Mouse (Mus musculus) frontal cortex, adult (tissue): Measurements from ENCODE around the gene Pou5f1.
"Not testable (repeated sequence)": the region's sequence is repeated elsewhere in the genome, so short reads cannot be mapped to it uniquely, and the experiment has no call there.

ENCODE experiments used
- ATAC-seq: cut with Nextera tagmentation; 2 replicates; pipeline ENCODE4 v1.9.2; 2017; ENCODE audit warnings: mild to moderate bottlenecking, moderate library complexity, mixed read lengths; ENCODE audit not compliant: low TSS enrichment

Gene Pou5f1

DNA sequence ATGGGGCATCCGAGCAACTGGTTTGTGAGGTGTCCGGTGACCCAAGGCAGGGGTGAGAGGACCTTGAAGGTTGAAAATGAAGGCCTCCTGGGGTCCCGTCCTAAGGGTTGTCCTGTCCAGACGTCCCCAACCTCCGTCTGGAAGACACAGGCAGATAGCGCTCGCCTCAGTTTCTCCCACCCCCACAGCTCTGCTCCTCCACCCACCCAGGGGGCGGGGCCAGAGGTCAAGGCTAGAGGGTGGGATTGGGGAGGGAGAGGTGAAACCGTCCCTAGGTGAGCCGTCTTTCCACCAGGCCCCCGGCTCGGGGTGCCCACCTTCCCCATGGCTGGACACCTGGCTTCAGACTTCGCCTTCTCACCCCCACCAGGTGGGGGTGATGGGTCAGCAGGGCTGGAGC lies at the start of gene Pou5f1:
Pou5f1 (plus strand) TSS at position 243 of the 400 bp plus-strand sequence.
- ATAC-seq, result no peak

DNA sequence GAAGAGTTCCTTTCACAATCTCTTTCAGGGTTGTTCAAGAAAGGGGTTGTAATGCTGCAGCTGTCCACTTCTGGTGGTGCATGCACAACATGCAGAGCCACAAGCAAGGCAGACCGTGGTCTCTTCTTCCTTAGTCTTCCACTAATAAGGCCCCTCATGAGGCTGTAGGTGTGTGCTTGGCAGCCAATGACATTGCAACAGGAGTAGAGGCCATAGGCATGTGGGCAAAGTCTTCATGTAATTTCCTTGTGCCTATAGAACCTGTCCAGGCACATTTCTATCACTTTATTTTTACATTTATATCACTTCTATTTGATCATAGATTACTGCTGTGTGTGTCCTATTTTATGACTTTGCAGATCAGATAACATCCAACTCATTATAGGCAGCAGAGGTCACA lies 47.6 kb upstream of the Pou5f1 start:
- not testable (repeated sequence) for ATAC-seq

DNA sequence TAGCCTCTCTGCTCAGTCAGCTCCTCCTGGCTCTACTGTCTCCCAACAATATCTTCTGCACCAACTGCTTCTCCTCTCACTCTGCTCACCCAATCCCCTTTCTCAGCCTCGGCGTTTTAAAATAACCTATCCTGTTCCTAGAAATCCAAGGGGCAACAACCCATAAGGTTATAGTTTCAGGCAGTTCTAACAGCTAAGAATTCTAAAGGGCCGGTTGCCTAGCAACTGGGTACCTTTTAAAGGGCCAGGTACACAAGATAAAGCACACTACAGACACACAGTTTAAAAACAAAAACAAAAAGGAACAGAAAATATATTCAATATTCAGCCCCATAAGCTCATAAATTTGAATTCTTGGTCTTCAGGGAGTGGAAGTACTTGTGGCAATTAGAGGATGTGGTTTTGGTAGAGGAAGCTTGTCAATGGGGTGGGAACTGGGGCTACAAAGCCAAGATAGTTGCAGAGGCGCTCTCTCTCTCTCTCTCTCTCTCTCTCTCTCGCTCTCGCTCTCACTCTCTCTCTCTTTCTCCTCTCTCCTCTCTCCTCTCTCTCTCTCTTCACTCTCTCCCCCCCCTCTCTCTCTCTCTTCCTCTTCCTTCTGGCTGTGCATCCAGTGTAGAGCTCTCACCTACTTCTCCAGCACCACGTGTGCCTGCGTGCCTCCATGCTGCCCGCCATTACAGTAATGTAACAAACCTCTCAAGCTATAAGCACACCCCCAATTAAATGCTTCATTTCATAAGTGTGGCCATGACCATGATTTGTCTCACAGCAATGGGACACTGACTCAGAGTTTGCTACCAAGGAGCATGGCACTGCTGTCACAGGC lies 45.1 kb upstream of the Pou5f1 start:
- not testable (repeated sequence) for ATAC-seq

DNA sequence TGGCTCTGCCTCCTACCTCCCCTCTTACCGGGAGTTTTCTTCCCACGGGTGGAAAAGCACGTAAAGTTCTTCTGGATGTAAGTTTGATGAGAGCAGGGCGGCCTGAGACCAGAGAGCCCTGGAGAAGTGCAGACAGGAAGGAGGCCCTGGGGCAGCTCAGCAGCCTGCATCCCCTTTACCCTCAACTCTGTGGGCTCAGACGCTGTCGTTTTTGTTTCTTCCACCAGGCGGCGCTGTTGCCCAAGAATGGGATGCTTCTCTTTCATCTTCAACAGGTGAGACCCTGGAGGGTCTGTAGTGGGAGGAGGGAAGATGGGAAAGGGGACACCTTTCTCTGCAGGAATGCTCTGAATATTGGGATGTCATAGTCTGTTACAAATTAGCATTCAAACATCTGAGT lies 40.2 kb upstream of the Pou5f1 start:
- not testable (repeated sequence) for ATAC-seq

DNA sequence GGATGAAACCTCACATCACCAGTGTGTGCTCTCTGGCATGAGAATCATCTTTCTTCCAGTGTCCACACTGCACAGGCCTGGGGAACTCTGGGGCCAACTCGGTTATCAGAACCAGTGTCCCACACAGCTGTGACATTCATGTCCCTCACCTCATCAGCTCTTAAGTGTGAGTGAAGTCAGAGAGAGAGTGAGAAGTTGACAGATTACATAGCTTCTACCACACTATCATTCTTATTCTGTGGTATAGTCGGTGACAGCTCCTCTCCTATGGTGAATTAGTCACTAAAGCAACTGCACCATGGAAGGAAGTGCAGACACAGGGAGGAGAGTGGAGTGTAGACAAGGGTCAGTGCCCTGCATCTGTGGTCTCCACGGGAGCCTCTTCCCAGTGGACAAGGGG lies 36.9 kb upstream of the Pou5f1 start:
- ATAC-seq, result not testable (repeated sequence)

DNA sequence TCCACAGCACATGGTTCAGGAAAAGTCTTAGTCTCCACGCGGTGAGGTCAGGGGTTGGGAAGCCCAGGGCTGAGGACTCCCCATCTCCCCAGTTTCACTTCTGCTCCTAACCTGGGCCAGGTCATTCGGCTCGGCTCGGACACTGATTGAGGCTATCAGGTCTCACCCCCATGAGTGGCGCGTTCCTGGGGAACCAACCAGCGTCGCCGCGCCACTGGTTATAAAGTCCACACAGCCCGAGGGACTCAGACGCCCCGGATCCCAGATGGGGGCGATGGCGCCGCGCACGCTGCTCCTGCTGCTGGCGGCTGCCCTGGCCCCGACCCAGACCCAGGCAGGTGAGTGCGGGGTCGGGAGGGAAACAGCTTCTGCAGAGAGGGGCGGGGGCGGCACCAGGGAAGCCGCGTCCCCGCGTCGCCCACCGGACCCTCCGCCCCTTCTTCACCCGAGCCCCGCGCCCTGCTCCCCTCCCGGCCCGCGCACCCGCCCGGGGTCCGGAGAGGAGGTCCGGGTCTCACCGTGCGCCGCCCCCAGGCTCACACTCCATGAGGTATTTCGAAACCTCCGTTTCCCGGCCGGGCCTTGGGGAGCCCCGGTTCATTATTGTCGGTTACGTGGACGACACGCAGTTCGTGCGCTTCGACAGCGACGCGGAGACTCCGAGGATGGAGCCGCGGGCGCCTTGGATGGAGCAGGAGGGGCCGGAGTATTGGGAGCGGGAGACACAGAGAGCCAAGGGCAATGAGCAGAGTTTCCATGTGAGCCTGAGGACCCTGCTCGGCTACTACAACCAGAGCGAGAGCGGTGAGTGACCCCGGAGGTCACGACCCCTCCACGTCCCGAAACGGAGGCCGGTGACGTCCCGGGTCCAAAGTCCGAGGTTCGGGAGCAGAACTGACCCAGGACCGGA lies 35.7 kb upstream of the Pou5f1 start, which contains the start of gene H2-Q10:
H2-Q10 (plus strand) TSS at position 248 of the 910 bp plus-strand sequence.
- no peak for ATAC-seq

DNA sequence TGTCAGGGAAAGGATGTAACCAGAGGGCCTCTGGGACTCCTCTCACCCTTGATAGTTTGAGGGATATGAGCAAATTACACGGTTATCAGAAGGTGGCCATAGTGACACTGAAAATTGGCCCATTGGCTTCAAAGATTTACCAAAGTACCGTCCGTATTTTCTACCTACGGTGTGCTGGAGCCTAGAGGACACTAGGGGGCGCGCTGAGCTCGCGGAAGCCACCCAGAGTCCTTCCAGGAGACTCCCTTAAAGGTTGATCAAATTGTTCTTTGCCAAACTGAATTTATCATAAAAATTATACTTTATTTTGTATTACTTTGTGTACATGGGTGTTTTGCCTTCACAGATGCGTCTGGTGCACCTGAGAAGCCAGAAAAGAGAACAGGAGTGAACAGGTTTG lies 21.8 kb upstream of the Pou5f1 start:
- ATAC-seq, result peak; percentile 72

DNA sequence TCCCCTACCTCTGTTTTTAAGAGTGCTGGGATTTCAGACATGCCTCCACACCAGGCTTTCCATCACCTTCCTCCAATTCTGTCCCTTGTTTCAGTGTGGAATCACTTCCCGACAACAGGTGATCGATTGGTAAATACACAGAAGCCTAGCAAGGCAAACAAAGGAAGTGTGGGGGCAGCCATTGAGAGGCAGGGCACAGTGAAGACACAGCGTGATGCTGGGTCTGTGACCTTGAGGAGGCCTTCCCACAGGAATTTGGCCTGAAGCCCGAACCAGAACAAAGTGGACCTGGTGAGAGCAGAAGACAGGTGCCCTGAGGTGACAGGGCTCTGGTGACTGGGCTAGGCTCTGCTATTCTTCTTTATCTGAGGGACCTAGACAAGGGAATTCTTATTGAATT lies 20.1 kb upstream of the Pou5f1 start:
- ATAC-seq, result no peak

DNA sequence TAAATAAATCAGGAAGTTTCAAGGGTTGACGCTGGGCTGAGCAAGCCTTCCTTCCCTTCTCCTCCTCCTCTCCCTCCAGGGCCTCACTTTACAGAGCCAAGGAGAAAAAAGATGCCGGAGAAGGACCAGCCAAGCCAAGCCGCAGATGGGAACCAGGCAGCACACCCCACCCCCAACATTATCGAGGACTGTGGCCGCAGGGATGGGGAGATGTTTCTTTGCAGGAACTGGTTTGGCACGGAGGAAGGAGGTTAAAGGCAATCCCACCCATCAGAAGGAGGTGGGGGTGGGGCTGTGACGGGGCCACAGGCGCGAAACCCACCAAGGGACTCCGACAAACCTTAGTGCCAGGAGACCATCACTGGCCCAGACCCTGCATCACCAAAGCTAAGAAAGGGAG lies 19.1 kb upstream of the Pou5f1 start:
- ATAC-seq, result no peak

DNA sequence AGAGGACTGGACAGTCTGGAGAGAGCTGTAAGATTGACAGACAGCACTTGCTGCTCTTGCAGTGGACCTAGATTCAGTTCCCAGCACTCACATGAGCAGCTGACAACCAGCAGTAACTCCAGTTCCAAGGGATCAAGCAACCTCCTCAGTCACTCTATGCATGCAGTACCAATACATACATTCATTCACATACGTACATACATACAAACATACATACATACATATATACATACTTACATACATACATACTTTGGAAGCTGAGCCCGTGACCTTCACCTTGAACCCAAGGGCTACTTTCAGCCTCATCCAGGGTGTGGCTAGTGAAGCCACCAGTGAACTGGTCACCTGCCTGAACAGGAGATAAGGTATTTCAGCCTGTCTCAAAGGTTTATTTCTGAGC lies 17.8 kb upstream of the Pou5f1 start:
- ATAC-seq, result no peak

DNA sequence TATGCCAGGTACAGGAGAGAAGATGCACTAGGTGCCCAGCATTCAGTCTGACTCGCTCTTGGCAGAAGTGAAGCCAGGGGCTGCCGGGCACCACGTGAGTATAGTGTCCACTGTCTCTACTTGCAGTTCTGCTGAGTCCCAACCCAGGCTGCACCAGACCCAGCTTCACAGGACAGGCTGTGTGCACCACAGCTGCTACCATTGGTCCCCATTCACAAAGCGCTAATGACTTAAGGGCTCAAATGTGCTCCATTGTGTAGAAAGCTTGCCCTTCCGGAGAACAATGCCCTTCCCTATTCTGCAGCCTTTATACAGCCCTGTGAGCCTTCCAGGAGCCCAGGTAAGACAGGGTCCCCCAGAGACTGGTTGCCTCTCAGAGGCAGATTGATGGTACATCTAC lies 15.5 kb upstream of the Pou5f1 start:
- ATAC-seq, result no peak

DNA sequence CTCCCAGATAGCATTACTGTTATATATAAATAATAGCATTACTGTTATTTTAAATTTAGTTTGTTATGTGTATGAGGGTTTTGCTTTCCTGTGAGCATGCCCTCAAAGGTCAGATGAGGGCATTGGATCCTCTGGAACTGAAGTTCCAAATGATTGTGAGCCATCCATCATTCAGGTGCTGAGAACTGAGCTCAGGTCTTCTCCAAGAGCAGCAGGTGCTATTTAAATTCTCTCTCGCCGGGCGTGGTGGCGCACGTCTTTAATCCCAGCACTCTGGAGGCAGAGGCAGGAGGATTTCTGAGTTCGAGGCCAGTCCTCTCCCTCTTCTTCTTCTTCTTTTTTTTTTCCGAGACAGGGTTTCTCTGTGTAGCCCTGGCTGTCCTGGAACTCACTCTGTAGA lies 8.7 kb upstream of the Pou5f1 start:
- no peak for ATAC-seq

DNA sequence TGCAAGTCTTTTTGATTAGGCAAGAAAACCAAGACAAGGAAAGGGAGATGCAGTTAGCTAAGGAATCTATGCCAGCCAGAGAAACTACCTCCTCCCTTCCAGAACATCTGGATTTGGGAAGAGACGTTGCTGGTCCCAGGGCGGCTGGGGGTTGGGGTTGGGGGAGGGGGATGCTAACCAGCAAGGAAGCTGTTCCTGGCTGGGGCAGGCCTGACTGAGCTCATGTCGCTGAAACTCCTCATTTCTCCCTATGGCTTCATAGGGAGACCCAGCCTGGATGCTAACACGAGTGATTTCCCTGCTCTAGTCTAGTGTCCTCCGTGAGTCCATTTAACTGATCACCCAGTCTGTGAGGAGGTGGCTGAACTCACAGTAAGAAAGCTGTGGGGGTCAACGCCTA lies 3.6 kb upstream of the Pou5f1 start:
- ATAC-seq, result no peak

DNA sequence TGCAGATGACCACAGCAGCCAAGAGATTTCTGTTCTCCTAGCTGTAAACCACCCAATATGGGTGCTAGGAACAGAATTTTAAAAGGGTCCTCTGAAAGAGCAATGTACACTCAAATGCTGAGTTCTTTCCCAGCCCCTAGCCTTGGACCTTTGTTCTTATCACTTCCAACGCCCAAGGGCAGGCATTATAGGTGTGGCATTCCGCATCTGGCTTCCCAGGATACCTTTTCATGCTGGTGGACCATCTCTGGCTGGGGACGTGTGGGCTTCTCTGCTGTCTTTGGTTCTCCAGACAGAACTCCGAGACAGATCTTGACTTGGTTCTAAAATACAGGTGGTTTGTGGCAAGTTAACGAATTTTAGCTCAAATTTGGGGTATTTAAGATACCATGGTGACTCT lies 3.1 kb upstream of the Pou5f1 start:
- no peak for ATAC-seq

DNA sequence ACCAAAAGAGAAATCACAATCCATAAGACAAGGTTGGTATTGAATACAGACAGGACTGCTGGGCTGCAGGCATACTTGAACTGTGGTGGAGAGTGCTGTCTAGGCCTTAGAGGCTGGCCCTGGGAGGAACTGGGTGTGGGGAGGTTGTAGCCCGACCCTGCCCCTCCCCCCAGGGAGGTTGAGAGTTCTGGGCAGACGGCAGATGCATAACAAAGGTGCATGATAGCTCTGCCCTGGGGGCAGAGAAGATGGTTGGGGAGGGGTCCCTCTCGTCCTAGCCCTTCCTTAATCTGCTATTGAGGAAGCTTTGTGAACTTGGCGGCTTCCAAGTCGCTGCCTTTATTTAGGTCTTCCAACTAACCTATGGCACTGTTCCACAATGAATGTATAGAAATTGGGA lies 2.0 kb upstream of the Pou5f1 start:
- no peak for ATAC-seq

DNA sequence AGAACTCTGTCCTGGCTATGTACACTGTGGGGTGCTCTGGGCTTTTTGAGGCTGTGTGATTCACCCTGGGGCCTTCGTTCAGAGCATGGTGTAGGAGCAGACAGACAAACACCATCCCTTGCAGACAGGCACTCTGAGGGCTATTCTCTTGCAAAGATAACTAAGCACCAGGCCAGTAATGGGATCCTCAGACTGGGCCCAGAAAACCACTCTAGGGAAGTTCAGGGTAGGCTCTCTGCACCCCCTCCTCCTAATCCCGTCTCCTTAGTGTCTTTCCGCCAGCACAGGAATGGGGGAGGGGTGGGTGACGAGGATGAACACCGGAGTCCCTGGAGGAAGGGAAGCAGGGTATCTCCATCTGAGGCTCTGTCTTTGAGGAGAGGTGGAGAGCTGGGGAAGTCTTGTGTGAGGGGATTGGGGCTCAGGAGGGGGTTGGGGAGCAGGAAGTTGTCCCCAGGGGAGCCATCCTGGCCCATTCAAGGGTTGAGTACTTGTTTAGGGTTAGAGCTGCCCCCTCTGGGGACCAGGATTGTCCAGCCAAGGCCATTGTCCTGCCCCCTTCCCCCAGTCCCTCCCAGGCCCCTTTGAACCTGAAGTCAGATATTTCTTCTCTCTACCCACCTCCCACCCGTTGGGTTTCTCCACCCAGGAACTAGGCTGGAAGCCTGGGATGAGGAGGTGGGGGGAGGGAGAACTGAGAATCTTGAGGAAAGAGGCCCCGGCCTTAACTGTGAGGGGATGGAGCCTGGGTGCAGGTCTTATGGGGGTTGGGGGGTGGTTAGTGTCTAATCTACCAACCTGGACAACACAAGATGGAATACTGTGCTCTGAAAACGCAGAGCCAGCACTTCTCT lies 963 bp upstream of the Pou5f1 start:
- no peak for ATAC-seq

DNA sequence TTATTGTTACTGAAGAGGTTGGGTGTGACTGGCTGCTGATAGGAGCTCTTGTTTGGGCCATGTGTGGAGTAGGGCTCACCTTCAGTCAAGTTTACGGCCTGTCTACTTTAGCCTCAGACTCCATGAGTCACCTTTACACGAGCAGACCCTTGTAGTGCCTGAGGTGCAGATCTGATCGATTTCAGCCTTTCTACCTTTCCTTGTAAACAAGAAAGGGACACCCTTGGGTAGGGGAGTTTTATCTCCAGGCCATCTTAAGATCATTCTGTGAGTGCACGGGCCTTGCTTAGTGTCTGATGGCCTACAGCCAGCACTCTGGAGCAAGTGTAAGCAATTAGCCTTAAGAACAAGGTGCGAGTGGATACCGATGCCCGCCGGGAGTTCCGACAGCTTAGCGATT lies 1.1 kb downstream of the Pou5f1 start:
- no peak for ATAC-seq

DNA sequence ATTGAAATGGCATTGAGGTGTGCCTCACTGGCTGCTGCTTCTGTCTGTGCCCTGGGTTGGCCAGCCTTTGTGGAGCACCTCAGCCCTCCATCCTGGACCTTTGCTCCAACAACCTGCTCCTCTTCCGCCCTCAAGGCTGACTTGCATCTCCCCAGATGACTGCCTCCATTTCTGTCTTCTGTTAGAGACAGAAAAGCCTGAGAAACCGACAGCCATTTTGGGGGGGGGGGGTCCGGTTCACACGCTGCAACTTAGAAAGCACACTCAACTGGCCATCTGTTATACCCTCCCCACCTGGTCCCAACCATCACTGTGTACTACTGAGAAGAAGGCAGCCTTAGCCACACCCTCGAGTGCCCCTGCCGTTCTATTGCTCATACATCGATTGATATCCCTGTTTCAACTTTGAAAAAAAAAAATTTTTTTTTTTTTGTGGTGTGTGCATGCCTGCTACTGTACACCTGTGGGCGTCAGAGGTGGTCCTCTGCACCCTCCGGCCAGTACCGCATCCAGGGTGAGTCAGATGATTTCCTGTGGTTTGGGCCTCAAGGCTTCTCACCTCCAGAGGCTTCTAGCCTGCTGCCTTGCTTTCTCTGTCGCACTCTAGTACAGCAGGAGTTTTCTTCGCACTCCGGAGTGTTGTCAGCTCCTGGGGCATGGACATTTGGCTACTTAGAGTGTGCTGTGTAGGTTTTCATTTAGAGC lies 1.9 kb downstream of the Pou5f1 start:
- no peak for ATAC-seq

DNA sequence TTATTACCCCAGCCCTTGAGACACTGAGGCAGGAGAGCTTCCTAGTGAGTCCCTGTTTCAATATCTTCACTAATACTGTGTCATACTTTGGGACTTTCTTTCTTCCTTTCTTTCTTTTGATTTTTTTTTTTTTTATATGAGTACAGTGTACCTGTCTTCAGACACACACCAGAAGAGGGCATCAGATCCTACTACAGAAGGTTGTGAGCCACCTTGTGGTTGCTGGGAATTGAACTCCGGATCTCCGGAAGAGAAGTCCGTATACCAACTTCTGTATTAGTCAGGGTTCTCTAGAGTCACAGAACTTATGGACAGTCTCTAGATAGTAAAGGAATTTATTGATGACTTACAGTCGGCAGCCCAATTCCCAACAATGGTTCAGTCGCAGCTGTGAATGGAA lies 2.5 kb downstream of the Pou5f1 start:
- not testable (repeated sequence) for ATAC-seq

DNA sequence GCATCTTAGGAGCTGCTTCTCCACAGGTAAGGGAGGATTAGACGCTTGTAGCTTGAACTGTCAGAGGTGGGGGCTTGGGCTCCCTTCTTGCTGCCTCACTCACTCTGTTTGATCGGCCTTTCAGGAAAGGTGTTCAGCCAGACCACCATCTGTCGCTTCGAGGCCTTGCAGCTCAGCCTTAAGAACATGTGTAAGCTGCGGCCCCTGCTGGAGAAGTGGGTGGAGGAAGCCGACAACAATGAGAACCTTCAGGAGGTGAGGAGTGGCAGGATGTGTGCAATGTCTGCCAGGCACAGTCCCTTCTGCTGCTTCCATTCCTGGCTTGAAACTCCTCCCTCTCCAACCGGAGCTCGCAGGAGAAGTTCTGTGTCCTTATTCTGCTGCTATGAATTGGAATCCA lies 3.5 kb downstream of the Pou5f1 start:
- peak; percentile 47 for ATAC-seq

DNA sequence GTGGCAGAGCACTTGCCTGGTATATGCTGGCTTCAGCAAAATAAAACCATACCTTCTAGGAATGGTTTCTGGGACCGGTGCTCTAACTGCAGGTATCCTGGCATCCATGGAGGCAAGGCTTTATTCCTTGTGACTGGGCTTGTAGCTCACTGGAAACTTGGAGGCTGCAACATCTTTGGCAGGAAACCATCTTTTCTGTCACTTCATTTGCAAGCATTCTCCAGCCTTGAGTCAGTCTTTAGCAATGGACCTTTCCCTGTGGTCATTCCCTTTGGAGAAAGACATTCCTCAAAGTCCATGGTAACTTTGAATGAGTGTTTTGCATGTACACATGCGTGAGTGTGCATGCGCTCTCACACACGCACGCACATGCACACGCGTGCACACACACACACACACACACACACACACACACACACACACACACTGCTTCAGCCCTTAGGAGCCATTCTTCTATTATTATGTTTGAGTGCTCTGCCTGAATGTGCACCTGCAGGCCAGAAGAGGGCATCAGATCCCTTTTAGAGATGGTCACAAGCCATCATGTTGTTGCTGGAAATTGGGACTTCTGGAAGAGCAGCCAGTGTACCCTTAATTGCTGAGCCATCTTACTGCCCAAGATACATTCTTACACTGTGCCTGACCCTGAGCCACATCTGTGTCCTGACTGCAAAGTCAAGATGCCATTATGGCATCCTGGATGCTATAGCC lies 7.3 kb downstream of the Pou5f1 start:
- no peak for ATAC-seq
